Mouse (Mus musculus) 3T3-L1 (cell line): ENCODE measurements around the gene Svbp.
A peak's percentile ranks its signal among the peaks of the same experiment; 100 is the strongest.

ENCODE experiments used
- DNase-seq: peaks from one replicate; pipeline ENCODE4 v3.0.0-alpha.2; 2015; ENCODE audit warnings: low read depth, low spot score

The Svbp gene

GRCm38 (mm10) chr4:119245961-119246360 is 50.9 kb downstream of the Svbp start:
- DNase-seq, result no peak

GRCm38 (mm10) chr4:119246688-119247225 is 51.7 kb downstream of the Svbp start:
- DNase-seq, result no peak

DNA sequence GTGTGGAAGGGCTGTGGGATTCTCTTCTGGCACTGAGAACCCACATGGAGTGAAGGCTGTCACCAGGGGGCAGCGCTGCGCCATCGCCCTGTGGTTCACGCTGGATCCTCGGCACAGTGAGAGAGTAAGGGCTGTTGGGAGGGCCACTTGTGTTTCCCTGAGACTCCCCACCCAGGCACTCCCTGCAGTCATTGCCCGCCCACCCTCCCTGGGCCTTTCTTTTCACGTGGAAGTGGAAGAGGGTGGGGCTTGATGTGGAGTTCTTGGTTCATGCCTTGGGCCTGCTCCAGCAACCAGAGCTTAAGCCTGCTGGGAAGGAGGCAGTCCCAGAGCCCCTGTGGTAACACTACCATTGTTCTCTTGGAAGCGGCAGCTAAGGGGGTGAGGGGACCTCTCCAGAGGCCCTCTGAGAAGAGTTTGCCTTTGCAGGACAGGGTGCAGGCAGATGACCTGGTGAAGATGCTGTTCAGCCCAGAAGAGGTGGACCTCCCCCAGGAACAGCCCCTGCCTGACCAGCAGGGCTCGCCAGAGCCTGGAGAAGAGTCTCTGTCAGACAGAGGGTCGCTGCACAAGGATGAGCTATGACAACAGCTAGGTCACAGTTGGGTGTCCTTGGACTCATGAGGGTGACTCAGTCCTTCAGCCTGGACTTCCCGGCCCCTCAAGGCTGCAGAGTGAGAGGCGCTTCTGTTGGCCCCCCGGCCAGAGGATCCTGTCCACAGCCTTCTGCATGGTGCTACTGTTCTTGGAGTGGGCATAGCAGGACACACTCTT is 52.5 kb downstream of the Svbp start:
- DNase-seq, result peak; percentile 69

DNA sequence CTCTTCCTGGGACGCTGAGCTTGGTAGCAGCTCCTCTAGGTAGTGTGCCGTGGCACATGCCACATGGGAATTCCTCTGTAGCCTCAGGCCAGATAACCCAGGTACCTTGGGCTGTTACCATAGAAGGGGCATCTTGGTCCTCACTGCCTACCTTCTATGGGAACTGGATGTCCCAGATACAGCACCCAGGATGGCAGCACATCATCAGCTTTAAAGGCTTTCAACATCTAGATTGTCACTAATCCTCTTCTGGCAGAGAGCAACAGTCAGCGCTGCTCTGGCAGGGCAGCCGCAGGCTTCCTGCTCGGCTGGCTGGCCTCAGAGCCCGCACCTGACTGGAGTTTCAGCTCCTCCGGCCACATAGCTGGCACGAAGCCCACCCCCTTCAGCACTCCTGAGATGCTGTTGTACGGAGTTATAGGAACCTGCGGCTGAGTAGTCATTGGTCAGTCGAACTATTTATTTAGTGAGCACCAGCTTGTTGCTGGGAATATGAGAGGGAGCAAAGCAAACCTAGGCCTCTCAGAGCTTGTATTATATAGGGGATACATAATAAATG is 53.4 kb downstream of the Svbp start:
- no peak for DNase-seq
